Mouse (Mus musculus) embryonic facial prominence, embryonic 11.5 days (tissue): Measurements from ENCODE around the gene Doc2g. TPM values are rescaled to one million over a fixed set of nuclear protein-coding genes. Genes with fewer than 3 reads are reported as not detected.

ENCODE experiments used
- ATAC-seq: fragments of 200-750 bp; cut with Nextera tagmentation; replicated peaks from 2 replicates; pipeline ENCODE4 v1.8.0; 2017; ENCODE audit warnings: low read depth; ENCODE audit not compliant: insufficient number of reproducible peaks, low FRiP score, low TSS enrichment
- DNase-seq: peaks from one replicate; pipeline ENCODE4 v3.0.0-alpha.2; 2015; ENCODE audit warnings: low spot score
- H3K27ac ChIP-seq: fragments of 300-500 bp; sonication (generic); replicated peaks from 2 replicates; pipeline ENCODE4 v1.5.1; 2014; ENCODE audit warnings: mild to moderate bottlenecking, low read depth, low read length, control low read depth
- H3K27me3 ChIP-seq: fragments of 300-500 bp; sonication (generic); 2 replicates; pipeline ENCODE4 v1.6.1; 2014; ENCODE audit warnings: mild to moderate bottlenecking, low read length, moderate library complexity, mixed read lengths; ENCODE audit not compliant: control insufficient read depth, insufficient read depth
- H3K36me3 ChIP-seq: fragments of 300-500 bp; sonication (generic); replicated peaks from 2 replicates; pipeline ENCODE4 v1.6.1; 2014; ENCODE audit warnings: low read depth, mild to moderate bottlenecking, low read length, moderate library complexity, mixed read lengths; ENCODE audit not compliant: control insufficient read depth, insufficient read depth
- H3K4me1 ChIP-seq: fragments of 300-500 bp; sonication (generic); 2 replicates; pipeline ENCODE4 v1.6.1; 2014; ENCODE audit warnings: low read length, mixed read lengths; ENCODE audit not compliant: control insufficient read depth, insufficient read depth
- H3K4me2 ChIP-seq: fragments of 300-500 bp; sonication (generic); 2 replicates; pipeline ENCODE4 v1.6.1; 2014; ENCODE audit warnings: low read depth, mild to moderate bottlenecking, control low read depth, low read length, moderate library complexity
- H3K4me3 ChIP-seq: fragments of 300-500 bp; sonication (generic); 2 replicates; pipeline ENCODE4 v1.5.1; 2014; ENCODE audit warnings: low read depth, low read length, control low read depth
- H3K9ac ChIP-seq: fragments of 300-500 bp; sonication (generic); replicated peaks from 2 replicates; pipeline ENCODE4 v1.6.1; 2014; ENCODE audit warnings: mild to moderate bottlenecking, control low read depth, low read length
- H3K9me3 ChIP-seq: fragments of 300-500 bp; sonication (generic); replicated peaks from 2 replicates; pipeline ENCODE4 v1.6.1; 2016; ENCODE audit warnings: mild to moderate bottlenecking, low read length, inconsistent platforms, mixed read lengths; ENCODE audit not compliant: control insufficient read depth
- WGBS: fragments of 180-500 bp; shearing (Covaris S2); extraction: QIAGEN DNeasy Blood & Tissue Kit; methylation state at CpG from one replicate; pipeline ENCODE4 v1.1.7; 2014; 5-methylcytosine and 5-hydroxymethylcytosine counted together
- polyA plus RNA-seq: library from polyadenylated mRNA; unstranded; fragments of >200 nt; fragmentation: Nextera tagmentation; extraction: Ambion mirVana; gene quantifications from 2 replicates; pipeline ENCODE4 v1.2.1, GENCODE M21; 2014

Gene Doc2g
- polyA plus RNA-seq, 1 experiment from 2014 or later = 2.2 TPM

- no peak for DNase-seq
- 90% methylated on average over 8 of the region's 8 CpGs for WGBS
- peaks cover 10% of the 10 kb centered on the region for H3K36me3 ChIP-seq
These were observed 2.9 kb downstream of the Doc2g start for GRCm38 (mm10) chr19:4005971-4006370.

GRCm38 (mm10) chr19:4011086-4011485 lies 8.0 kb downstream of the Doc2g start:
- Histone ChIP-seq H3K27me3 (no peaks in the 10 kb centered on the region), H3K27ac (no peak overlapping the region), H3K4me3 (no peak overlapping the region), H3K4me1 (no peaks in the 10 kb centered on the region; the same call in 1 of the 2 replicates), H3K9ac (no peak overlapping the region), H3K4me2 (no peak overlapping the region), H3K36me3 (peaks cover 6% of the 10 kb centered on the region), H3K9me3 (no peaks in the 10 kb centered on the region)
- no peak for ATAC-seq
- 94% methylated on average over 5 of the region's 5 CpGs for WGBS
- DNase-seq = no peak

More at GRCm38 (mm10) chr19:4005971-4006370, 2.9 kb downstream of the Doc2g start:
- no peak for ATAC-seq
- Histone ChIP-seq H3K4me3 (no peak overlapping the region), H3K4me1 (peaks cover 3% of the 10 kb centered on the region; the same call in 1 of the 2 replicates), H3K27me3 (no peaks in the 10 kb centered on the region), H3K27ac (no peak overlapping the region), H3K9me3 (no peaks in the 10 kb centered on the region), H3K4me2 (no peak overlapping the region), H3K9ac (no peak overlapping the region)

GRCm38 (mm10) chr19:4012432-4013022 lies 9.4 kb downstream of the Doc2g start, which contains the start of gene Ndufv1:
Ndufv1 (minus strand) TSS chr19:4012806.
- peak; percentile 98 for ATAC-seq
- Histone ChIP-seq H3K27ac (no peak within 1 kb of the TSS), H3K27me3 (no peaks in the 10 kb centered on the region)

GRCm38 (mm10) chr19:4013066-4013465 lies 10.0 kb downstream of the Doc2g start:
- Histone ChIP-seq H3K4me3 (peak overlapping the region; percentile 76), H3K27me3 (no peaks in the 10 kb centered on the region), H3K36me3 (peaks cover 3% of the 10 kb centered on the region), H3K27ac (no peak overlapping the region), H3K9me3 (no peaks in the 10 kb centered on the region), H3K4me2 (peak overlapping the region; percentile 43), H3K9ac (peak overlapping the region; percentile 58), H3K4me1 (no peaks in the 10 kb centered on the region; the same call in 1 of the 2 replicates)
- ATAC-seq (peak; percentile 30), DNase-seq (peak; percentile 6)
- WGBS = 17% methylated on average over 9 of the region's 9 CpGs

More at GRCm38 (mm10) chr19:4012432-4013022, 9.4 kb downstream of the Doc2g start, which contains the start of gene Ndufv1:
- Histone ChIP-seq H3K36me3 (peaks cover 3% of the 10 kb centered on the region), H3K4me2 (peak within 1 kb of the TSS; percentile 52), H3K9ac (peak within 1 kb of the TSS; percentile 69), H3K4me1 (no peaks in the 10 kb centered on the region; the same call in 1 of the 2 replicates), H3K9me3 (no peaks in the 10 kb centered on the region), H3K4me3 (peak within 1 kb of the TSS; percentile 76)
- peak; percentile 100 for DNase-seq
- WGBS = under 1% methylated on average over 45 of the region's 45 CpGs

GRCm38 (mm10) chr19:4014802-4015201 lies 11.7 kb downstream of the Doc2g start:
- no peak for DNase-seq
- Histone ChIP-seq H3K4me3 (no peak overlapping the region), H3K4me1 (no peaks in the 10 kb centered on the region; the same call in 1 of the 2 replicates), H3K9ac (no peak overlapping the region), H3K9me3 (no peaks in the 10 kb centered on the region), H3K4me2 (no peak overlapping the region), H3K36me3 (peaks cover under 1% of the 10 kb centered on the region), H3K27ac (no peak overlapping the region), H3K27me3 (no peaks in the 10 kb centered on the region)
- no peak for ATAC-seq

- Histone ChIP-seq H3K4me2 (no peak overlapping the region), H3K4me3 (no peak overlapping the region), H3K9me3 (no peaks in the 10 kb centered on the region), H3K9ac (no peak overlapping the region), H3K27ac (no peak overlapping the region), H3K27me3 (no peaks in the 10 kb centered on the region), H3K36me3 (no peaks in the 10 kb centered on the region), H3K4me1 (no peaks in the 10 kb centered on the region; the same call in 1 of the 2 replicates)
- ATAC-seq (no peak), DNase-seq (no peak)
- 48% methylated on average over 5 of the region's 5 CpGs for WGBS
These were observed 12.5 kb downstream of the Doc2g start for GRCm38 (mm10) chr19:4015635-4016034.

GRCm38 (mm10) chr19:4017921-4018587 lies 14.9 kb downstream of the Doc2g start:
- Histone ChIP-seq H3K9ac (no peak overlapping the region), H3K9me3 (no peaks in the 10 kb centered on the region), H3K4me1 (no peaks in the 10 kb centered on the region), H3K4me2 (no peak overlapping the region), H3K36me3 (no peaks in the 10 kb centered on the region), H3K27ac (no peak overlapping the region), H3K4me3 (no peak overlapping the region), H3K27me3 (no peaks in the 10 kb centered on the region)
- no peak for ATAC-seq
- no peak for DNase-seq
- WGBS = 61% methylated on average over 10 of the region's 10 CpGs
